Mouse (Mus musculus): ENCODE measurements around the gene Txndc5.

Gene Txndc5

GRCm38 (mm10) chr13:38472636-38473035, 56.0 kb downstream of the Txndc5 start:
- H3K36me3 ChIP-seq (ENCODE audit: insufficient read depth, low read length): no peaks in the 10 kb centered on the region
- no peaks in the 10 kb centered on the region; the same call in 1 of the 2 replicates for H3K27me3 ChIP-seq (ENCODE audit: insufficient read depth, low read length)
- H3K4me3 ChIP-seq (replicated peaks; ENCODE audit: low read length): no peak overlapping the region
- no peak for TF ChIP-seq NANOG (IDR thresholded peaks at IDR 0.05; ENCODE audit: borderline replicate concordance, low read length)
- no peak for TF ChIP-seq CTCF (conservative IDR thresholded peaks at IDR 0.05; ENCODE audit: low read length)
- no peak for TF ChIP-seq POU5F1 (IDR thresholded peaks at IDR 0.05; ENCODE audit: borderline replicate concordance, low read length)
- H3K9me3 ChIP-seq (ENCODE audit: low read length): no peaks in the 10 kb centered on the region
- 0 out of 2 replicates have a peak, but pooled peaks cover 6% of the 10 kb centered on the region for H3K4me1 ChIP-seq (replicated peaks; ENCODE audit: low read depth, low read length)

GRCm38 (mm10) chr13:38470882-38471281, 57.7 kb downstream of the Txndc5 start:
- Histone ChIP-seq H3K27me3 (ENCODE audit: insufficient read depth, low read length) (no peaks in the 10 kb centered on the region; the same call in 1 of the 2 replicates), H3K9me3 (ENCODE audit: low read length) (no peaks in the 10 kb centered on the region), H3K36me3 (ENCODE audit: insufficient read depth, low read length) (no peaks in the 10 kb centered on the region), H3K4me3 (replicated peaks; ENCODE audit: low read length) (no peak overlapping the region), H3K4me1 (replicated peaks; ENCODE audit: low read depth, low read length) (no peaks in the 10 kb centered on the region)
- TF ChIP-seq CTCF (conservative IDR thresholded peaks at IDR 0.05; ENCODE audit: low read length) (no peak), NANOG (IDR thresholded peaks at IDR 0.05; ENCODE audit: borderline replicate concordance, low read length) (no peak), POU5F1 (IDR thresholded peaks at IDR 0.05; ENCODE audit: borderline replicate concordance, low read length) (no peak)

- Histone ChIP-seq H3K27me3 (ENCODE audit: insufficient read depth, low read length) (no peaks in the 10 kb centered on the region; the same call in 1 of the 2 replicates), H3K4me1 (replicated peaks; ENCODE audit: low read depth, low read length) (no peaks in the 10 kb centered on the region), H3K9me3 (ENCODE audit: low read length) (no peaks in the 10 kb centered on the region), H3K4me3 (replicated peaks; ENCODE audit: low read length) (no peak overlapping the region), H3K36me3 (ENCODE audit: insufficient read depth, low read length) (no peaks in the 10 kb centered on the region)
- TF ChIP-seq POU5F1 (IDR thresholded peaks at IDR 0.05; ENCODE audit: borderline replicate concordance, low read length) (no peak), CTCF (conservative IDR thresholded peaks at IDR 0.05; ENCODE audit: low read length) (peak; percentile 27)
Observed at GRCm38 (mm10) chr13:38463410-38463809, 65.2 kb downstream of the Txndc5 start.

- peaks cover 5% of the 10 kb centered on the region for H3K27me3 ChIP-seq (ENCODE audit: insufficient read depth, low read length)
- H3K9me3 ChIP-seq (ENCODE audit: low read length): no peaks in the 10 kb centered on the region
- H3K4me3 ChIP-seq (replicated peaks; ENCODE audit: low read length): no peak overlapping the region
Observed at GRCm38 (mm10) chr13:38451446-38451845, 77.2 kb downstream of the Txndc5 start.

More at GRCm38 (mm10) chr13:38451446-38451845, 77.2 kb downstream of the Txndc5 start:
- TF ChIP-seq CTCF (conservative IDR thresholded peaks at IDR 0.05; ENCODE audit: low read length): no peak
- no peak for TF ChIP-seq NANOG (IDR thresholded peaks at IDR 0.05; ENCODE audit: borderline replicate concordance, low read length)
- TF ChIP-seq POU5F1 (IDR thresholded peaks at IDR 0.05; ENCODE audit: borderline replicate concordance, low read length): no peak
- no peaks in the 10 kb centered on the region for H3K36me3 ChIP-seq (ENCODE audit: insufficient read depth, low read length)
- peaks cover 9% of the 10 kb centered on the region for H3K4me1 ChIP-seq (replicated peaks; ENCODE audit: low read depth, low read length)

Data from E14TG2a.4 (cell line).